Mouse (Mus musculus) lung, adult 2 months (tissue): ENCODE results near the gene Neu3. TPM values are rescaled to one million over a fixed set of nuclear protein-coding genes. Genes with fewer than 3 reads are reported as not detected.

ENCODE experiments used
- DNase-seq: peaks from one replicate; pipeline ENCODE4 v3.0.0; 2022
- H3K4me1 ChIP-seq: fragments of 200-500 bp; 2 replicates; pipeline ENCODE4 v1.6.1; 2011; ENCODE audit warnings: low read length; ENCODE audit not compliant: control insufficient read depth, insufficient read depth
- H3K4me3 ChIP-seq: fragments of 200-500 bp; replicated peaks from 2 replicates; pipeline ENCODE3; 2011; ENCODE audit warnings: low read depth, mild to moderate bottlenecking, control low read depth, low read length; ENCODE audit errors: extremely low read depth
- CTCF ChIP-seq: fragments of 200-500 bp; IDR thresholded peaks from 2 replicates; pipeline ENCODE4 v1.5.1; 2011; ENCODE audit warnings: mild to moderate bottlenecking, low read length, control low read depth; ENCODE audit not compliant: insufficient read depth
- POLR2A ChIP-seq: fragments of 200-500 bp; IDR thresholded peaks from 2 replicates; pipeline ENCODE4 v1.6.1; 2011; ENCODE audit warnings: low read depth, mild to moderate bottlenecking, control low read depth, low read length, borderline replicate concordance; ENCODE audit errors: extremely low read depth
- WGBS: fragments of 180-500 bp; shearing (Covaris S2); methylation state at CpG from one replicate; pipeline ENCODE4 v1.1.7; 2018; 5-methylcytosine and 5-hydroxymethylcytosine counted together
- polyA plus RNA-seq: library from polyadenylated mRNA; depleted of rRNA; stranded (reverse); fragments of >200 nt; gene quantifications from 2 replicates; pipeline ENCODE4 v1.2.3, GENCODE M21; 2012

Gene Neu3
- polyA plus RNA-seq, 1 experiment: 3.4 TPM

DNA sequence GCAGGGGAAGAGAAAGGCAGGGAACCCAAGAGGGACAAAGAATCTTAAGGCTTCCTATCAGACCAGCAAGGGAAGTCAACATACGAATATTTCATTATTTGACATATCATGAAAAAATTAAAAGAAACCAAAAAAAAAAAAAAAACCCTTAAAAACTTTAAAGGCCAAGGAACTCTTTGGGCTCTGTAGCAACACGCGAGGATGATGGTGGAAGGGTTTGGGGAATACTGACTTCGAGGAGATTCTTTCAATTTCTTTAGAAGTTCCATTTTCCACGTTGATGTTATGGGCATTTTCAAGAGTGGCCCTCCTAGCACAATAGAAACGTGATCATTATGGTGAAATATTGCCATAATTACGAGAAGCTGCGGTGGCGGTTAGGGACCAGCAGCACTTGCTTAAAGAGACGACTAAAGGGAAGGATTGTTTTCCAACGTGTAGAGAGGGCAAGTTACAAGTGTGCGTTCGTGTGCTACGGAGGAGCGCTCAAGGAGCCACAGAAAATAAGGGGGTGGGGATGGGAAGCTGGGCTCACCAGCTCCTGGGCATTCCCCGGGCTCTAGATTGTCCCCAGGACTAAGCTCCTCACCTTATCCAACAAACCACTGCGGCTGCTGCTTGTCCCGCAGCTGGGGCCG lies 30.1 kb upstream of the Neu3 start:
- 1% methylated on average over 19 of the region's 19 CpGs for WGBS
- peak overlapping the region; percentile 63 for H3K4me3 ChIP-seq
- DNase-seq: no peak
- peaks cover 7% of the 10 kb centered on the region for H3K4me1 ChIP-seq
- TF ChIP-seq POLR2A: no peak
- TF ChIP-seq CTCF: no peak

DNA sequence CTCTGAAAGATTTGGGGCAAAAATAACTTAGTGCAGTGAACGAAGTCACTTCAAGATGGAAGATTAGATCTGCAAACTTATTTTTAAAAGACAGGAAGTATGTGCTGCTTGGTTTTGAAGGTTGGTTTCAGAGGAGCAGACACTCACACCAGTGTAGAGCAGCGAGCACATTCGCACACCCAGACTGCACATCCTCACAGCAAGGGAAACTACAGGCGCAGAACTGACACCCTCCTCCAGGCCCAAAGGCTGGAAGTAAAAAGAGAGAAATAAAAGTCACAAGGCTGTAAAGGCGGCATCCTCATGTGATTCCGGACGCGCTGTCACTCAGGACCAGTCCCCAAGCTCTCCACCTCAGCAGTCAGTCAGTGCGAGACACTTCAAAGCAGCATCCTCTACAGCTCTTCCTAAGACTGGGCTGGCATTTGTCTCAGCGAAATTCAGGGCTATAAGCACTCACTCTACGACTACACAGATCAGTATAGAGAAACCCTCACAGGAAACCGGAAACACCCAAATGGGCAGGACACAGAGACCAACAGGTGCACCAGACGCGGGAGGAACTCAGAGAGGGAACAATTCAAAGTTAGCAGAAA lies 28.1 kb upstream of the Neu3 start:
- Histone ChIP-seq H3K4me1 (peaks cover 7% of the 10 kb centered on the region), H3K4me3 (peak overlapping the region; percentile 10)
- WGBS: 72% methylated on average over 14 of the region's 14 CpGs
- no peak for DNase-seq
- TF ChIP-seq CTCF (no peak), POLR2A (no peak)

DNA sequence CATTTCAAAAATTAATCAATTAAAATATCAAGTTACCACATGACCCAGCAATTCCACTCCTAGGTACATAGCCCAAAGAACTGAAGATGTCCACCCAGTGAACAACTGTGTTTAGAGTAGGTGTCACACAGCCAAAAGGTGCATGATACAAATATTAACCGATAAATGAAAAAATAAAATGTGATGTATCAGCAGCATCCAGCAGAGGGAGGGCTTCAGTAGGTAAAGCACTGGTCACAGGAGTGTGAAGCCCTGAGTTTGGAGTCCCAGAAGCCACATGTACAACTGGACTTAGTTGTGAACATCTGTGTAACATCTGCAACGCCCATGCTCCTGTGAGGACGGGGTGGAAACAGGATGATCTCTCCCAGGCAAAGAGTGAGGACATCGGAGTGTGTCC lies 26.1 kb upstream of the Neu3 start:
- no peak for TF ChIP-seq CTCF
- no peak for TF ChIP-seq POLR2A
- WGBS: 72% methylated on average over 4 of the region's 4 CpGs

DNA sequence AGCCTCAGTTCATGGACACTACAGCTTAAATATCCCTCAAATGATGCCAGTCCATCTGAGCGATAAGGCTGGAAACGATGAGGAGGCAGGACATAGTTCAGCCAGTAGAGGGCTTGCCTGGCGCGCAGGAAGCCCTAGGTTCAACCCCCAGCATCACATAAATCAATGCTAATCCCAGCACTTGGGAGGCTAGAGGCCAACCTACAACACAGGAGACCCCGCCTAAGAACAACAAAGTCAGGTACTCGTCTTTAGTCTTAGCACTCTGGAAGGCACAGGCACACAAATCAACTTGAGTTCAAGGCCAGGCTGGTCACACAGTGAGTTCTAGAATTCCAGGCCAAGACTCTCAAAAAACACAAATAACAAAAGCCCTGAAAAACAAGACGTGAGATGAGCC lies 25.1 kb upstream of the Neu3 start:
- 76% methylated on average over 7 of the region's 7 CpGs for WGBS
- H3K4me3 ChIP-seq: no peak overlapping the region
- TF ChIP-seq POLR2A (no peak), CTCF (no peak)
- no peak for DNase-seq
- H3K4me1 ChIP-seq: peaks cover 7% of the 10 kb centered on the region

More for the DNA sequence above, 26.1 kb upstream of the Neu3 start:
- H3K4me3 ChIP-seq: no peak overlapping the region
- DNase-seq: no peak
- peaks cover 7% of the 10 kb centered on the region for H3K4me1 ChIP-seq

DNA sequence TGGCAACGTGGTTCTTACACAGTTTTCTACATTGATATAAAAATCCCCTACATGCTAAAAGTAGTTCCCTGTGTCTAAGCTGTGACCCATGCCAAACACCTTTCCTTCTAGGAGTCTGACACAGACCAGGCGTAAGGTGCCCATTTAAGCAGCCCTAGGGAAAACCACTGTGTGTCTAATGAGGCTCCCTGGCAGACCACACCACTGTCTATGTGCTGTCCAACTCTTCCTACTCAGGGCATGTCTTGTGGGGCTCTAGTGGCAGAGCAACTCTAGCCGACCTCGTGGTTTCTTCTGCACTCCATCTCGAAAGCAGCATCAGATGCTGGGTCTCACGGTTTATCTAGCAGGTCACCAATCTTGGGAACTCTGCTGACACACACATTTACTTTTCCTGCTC lies 23.4 kb upstream of the Neu3 start:
- no peaks in the 10 kb centered on the region for H3K4me1 ChIP-seq
- WGBS: 82% methylated on average over 6 of the region's 6 CpGs
- TF ChIP-seq POLR2A: no peak

DNA sequence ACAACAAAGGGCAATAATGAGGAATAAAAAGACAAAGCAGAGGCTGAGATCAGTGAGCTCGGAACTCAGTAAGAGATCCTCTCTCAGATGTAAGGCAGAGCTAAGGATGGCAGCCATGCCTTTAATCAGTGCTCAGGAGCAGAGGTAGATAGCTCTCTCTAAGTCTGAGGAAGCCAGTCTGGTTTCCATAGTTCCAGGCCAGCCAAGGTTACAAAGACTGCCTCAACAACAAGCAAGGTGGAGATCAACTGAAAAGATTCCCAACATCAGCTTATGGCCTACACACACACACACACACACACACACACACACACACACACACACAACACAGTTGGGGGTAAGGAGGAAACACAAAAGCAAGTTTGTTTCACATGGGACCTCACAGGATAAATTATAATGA lies 22.9 kb upstream of the Neu3 start:
- TF ChIP-seq CTCF (no peak), POLR2A (no peak)
- DNase-seq: no peak
- WGBS: 62% methylated on average over 1 of the region's 1 CpGs
- H3K4me3 ChIP-seq: no peak overlapping the region
- no peaks in the 10 kb centered on the region for H3K4me1 ChIP-seq

More for the DNA sequence above, 23.4 kb upstream of the Neu3 start:
- H3K4me3 ChIP-seq: no peak overlapping the region
- no peak for DNase-seq

DNA sequence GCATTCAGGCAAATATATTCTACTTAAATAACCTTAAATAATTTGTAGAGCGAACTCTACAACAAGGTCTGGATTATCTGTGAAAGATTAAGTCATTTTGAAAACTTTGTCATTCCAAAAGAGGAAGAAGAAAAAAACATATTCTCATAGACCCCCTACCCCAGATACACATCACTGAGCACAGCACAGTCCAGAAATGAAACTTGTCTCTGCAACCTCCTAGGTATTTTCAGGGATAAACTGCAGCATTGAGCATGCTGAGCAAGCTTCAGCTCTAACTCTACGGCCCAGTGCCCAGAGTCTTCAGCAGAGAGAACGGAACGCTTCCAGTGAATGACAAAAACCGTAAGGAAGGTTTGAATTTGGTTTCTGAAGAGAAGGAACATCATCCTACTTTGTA lies 22.3 kb upstream of the Neu3 start:
- DNase-seq: no peak

DNA sequence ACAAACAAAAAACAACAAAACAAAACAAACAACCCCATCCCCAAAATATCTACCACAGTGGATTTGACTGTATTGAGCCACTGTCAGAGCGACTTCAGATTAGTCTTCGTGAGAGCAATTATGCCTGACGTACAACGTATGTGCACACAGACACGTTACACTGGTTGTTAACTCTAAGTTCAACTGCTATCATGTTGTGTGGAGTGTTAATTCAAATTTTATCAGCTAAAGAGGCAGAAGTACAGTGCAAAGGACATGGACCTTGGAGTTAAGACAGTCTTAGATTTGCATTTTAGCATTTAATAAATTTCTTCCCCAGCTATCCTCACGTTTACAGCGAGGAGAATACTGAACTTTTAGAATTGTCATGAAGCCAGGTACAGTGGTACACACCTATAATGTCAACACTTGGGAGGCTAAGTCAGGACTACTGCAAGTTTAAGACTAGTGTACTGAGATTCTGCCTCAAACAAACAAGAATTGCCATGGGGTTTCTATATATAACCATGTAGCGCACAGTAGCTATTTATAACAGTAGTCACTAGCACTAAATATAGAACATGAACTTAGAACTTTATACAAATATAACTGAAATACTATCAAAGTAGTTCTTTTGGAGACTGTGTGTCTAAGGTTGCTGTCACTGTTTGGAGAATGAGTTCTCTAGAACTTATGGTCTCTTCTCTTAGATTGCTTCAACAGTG lies 17.5 kb upstream of the Neu3 start:
- TF ChIP-seq CTCF (no peak), POLR2A (no peak)
- Histone ChIP-seq H3K4me1 (no peaks in the 10 kb centered on the region), H3K4me3 (no peak overlapping the region)
- 82% methylated on average over 8 of the region's 8 CpGs for WGBS
- DNase-seq: no peak

More for the DNA sequence above, 22.3 kb upstream of the Neu3 start:
- Histone ChIP-seq H3K4me3 (no peak overlapping the region), H3K4me1 (no peaks in the 10 kb centered on the region)
- 88% methylated on average over 5 of the region's 5 CpGs for WGBS
- TF ChIP-seq CTCF (no peak), POLR2A (no peak)

DNA sequence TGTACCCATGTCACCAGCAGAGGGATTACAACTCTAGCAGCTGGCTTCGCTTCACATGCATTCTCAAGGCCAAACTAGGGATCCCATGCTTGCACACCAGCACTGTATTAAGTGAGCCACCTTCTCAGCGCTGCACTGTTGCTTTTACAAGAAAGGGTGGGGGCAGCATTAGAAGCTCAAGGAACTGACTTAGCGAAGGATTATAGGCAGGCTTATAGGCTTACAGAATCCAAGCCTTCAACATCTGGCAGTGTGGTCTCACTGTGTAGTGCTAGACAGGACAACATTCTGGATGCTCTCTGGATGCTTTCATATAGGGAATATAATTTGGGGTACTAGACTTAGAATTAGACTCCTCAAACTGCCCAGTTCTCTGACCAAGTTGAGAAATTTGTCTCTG lies 10.0 kb upstream of the Neu3 start:
- Histone ChIP-seq H3K4me1 (no peaks in the 10 kb centered on the region), H3K4me3 (no peak overlapping the region)
- DNase-seq: no peak
- TF ChIP-seq CTCF (no peak), POLR2A (no peak)
- WGBS: 87% methylated on average over 3 of the region's 3 CpGs
